Mouse (Mus musculus) urinary bladder, postnatal 36 days (tissue): ENCODE data around the gene Plxnd1.

Experiments
- DNase-seq, 2 experiments: peaks; one replicate each; pipeline ENCODE4 v3.0.0; 2022; ENCODE audit warnings: low spot score in 2 of 2, mixed read lengths in 1 of 2

Plxnd1 gene

DNA sequence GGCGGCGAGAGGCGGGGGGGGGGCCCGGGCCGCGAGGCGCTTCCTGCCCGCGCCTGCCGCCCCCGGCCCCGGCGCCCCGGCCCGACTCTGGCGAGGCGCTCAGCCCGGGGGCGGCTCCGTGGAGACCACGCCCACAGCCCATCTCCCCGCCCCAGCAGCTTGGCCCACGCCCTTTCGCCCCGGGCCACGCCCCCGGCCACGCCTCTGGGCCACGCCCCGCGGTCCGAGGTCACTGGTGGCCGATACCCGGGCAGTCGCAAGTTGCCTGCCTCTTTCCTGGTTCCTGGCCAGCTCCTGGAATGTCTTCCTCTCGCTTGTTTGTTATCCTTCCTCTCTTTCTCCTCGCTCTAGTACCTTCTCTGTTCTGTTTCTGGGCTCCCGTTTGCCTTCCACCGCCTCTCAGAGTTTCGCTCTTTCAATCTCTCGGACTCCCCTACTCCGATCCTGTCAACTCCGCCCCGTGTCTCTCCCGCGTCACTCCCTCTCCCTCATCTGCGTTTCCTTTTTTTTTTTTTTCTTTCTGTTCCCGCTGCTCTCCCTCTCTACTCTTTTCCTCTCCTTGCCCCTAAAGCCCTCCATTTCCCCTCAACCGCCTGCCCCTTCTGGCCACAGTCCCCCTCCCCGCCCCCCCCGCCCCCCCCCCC lies at the start of gene Plxnd1:
TSS of gene Plxnd1 (minus strand) at position 129 of the 644 bp plus-strand sequence.
- DNase-seq, result peak; percentile 91 to 92

DNA sequence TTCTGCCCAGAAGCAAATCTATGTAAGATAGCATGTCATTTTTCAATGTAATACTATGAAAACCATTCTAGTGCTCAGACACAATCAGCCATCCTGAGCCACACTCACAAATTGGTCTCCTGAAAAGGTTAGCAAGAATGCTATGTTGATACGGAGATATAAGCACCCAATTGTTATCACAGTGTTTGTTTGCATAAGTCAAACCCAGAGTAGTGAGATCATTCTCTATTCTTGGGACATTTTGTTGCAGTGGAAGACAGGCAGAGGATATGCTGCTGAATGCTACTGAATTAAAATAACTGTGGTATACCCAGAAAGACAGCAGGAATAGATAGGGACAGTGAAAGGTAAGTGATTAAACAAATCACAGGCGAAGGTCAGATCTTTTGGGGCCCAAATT lies 49.2 kb upstream of the Plxnd1 start:
- no peak for DNase-seq

DNA sequence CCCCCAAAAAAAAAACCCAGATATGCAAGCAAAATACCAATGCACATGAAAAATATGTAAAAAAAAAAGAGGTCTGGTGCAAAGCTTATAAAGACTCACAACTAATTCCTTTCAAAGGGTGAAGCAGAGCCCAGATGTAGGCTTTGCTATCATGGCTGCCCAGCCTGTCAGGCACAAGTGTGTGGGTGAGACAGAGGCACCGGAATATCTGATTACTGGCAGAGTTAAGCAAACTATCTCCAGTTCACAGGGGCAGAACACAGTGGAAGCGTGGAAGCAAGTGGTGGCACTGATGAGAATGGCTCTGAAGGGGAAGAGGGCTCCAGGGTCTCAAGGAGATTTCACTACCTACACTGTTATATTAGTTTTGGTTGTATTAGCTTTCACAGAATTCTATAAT lies 43.4 kb upstream of the Plxnd1 start:
- no peak for DNase-seq

DNA sequence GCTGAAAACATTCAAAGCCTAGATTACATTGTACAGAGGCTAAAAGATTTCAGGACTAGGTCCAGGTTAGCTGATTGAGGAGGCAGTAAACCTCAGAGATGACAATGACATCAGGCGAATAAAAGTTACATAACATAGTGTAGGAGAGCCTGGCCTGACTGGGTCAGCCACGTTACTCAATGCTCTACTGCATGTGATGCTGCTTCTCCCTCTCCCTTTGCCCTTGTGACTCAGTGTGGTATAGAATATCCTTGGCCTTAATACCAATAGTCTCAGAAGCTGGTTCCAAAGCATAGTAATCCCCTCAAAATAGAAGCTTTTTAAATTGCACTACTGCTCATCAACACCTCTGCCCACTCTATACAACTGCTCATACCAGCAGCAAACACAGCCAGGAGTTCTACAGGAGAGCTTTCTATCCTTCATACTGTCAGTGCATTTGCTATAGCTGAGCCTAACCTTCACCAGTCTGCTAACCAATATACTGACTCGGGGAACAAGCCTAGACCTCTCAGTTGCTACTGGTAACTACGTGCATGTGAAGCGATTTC lies 42.6 kb upstream of the Plxnd1 start:
- DNase-seq, result no peak

DNA sequence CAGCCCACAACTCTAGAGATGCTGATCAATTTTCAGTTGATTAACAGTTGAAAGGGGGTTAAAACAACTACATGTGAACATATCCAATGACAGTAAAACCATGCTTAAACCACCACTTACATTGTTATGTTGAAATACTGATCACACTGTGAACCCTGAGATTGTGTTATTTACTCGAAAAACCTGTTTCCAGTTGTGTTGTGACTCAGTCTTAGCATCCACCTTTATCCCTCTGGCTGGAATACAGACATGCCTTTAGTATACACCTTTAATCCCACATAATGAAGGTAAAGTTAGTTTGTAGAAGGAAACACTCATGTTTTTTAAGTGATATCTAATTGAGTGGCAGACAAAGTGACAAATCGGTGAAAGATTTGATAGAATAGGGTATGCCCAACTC lies 41.8 kb upstream of the Plxnd1 start:
- no peak for DNase-seq

DNA sequence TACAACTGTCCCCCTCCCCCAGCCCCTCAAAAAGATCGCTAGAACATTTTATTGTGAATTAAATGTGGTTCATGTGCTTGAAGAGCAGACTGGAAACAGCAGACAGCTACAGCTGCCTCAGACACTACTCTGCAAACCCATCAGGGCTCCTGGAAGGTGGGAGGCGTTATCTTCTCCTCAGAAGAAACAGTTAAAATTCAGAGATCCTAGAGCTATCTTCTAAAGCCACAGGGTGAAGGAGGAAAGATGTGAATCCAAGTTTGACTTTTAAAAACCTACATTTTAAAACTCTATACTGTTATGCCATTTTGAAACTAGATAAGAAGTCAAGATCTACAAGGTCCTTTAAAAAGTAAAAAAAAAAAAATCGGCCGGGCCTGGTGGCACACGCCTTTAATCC lies 36.2 kb upstream of the Plxnd1 start:
- DNase-seq, result no peak

DNA sequence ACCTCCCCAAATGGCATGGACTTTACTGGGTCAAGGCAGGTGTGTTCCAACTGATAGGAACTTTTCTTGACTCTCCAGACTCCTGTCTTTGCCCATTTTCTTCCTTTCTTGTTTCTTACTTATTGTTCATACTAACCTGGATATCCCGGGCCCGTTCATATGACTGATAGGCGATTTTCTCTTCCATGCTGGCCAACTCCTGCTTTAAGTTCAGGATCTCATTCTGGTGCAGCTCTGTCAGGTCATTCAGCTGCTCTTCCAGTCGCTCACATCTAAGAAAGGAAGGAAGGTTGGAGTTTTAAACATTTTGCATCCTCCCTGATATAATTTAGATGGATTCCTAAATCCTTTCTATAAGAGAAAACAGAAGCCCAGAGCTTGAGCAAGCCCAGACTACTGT lies 29.9 kb upstream of the Plxnd1 start:
- no peak for DNase-seq

DNA sequence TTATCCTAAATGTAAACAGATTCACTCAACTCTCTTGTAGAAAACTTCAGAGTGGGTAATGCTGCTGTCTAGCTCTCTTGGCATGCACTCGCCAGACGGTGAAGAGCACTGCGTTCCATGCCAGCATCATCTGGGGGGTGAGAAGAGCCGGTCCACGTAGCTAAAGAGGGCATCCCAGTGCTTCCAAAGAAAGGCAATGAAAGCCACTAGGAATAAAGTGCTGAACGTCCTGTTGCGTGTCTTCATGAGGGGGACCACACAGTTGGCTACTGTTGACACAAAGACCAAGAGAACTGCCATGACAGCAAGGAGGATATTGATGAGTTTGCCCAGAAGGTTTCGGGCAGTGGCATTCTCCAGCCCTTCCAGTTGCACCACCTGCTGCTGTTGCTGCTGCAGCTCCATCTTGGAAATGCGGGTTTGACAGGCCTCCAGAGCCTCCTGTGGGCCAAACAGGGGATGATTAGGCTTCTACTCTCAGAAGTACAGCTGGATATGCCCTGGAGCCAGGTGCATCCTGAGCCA lies 27.2 kb upstream of the Plxnd1 start:
- DNase-seq, result no peak

DNA sequence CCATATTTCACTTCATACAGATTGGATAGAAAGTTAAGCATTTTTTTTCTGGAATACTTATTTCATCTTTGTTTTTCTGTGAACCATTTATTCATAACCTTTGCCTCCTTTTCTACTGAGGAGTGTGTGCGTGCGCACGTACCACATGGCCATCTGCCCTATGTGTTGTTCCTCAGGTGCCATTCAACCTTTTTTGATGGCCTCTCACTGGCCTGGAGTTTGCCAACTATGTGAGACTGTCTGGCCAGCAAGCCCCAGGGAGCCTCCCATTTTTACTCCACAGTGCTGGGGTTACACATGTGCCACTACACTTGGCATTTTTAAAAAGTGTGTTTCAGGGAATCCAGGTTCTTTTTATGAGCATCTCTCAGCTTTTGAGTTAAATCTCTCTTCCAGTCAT lies 21.1 kb upstream of the Plxnd1 start:
- DNase-seq, result no peak

DNA sequence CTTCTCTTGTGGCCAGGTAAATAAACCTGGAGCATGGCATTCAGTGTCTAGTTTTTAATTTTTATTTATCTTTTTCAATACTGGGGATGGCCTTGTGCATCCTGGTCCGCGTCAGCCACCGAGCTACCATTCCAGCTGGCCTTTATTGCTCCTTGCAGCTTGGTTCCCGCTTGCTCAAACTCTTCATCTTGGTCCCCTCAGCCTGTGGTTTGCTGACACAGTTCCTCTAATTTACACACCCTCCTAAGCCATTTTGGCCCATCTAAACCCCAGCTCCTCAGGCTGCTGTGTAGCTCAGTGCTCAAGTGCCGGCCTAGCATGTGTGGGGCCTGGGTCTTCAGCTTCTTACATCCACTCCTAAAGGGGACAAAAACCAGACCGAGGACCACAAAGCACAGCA lies 19.3 kb upstream of the Plxnd1 start:
- no peak for DNase-seq

DNA sequence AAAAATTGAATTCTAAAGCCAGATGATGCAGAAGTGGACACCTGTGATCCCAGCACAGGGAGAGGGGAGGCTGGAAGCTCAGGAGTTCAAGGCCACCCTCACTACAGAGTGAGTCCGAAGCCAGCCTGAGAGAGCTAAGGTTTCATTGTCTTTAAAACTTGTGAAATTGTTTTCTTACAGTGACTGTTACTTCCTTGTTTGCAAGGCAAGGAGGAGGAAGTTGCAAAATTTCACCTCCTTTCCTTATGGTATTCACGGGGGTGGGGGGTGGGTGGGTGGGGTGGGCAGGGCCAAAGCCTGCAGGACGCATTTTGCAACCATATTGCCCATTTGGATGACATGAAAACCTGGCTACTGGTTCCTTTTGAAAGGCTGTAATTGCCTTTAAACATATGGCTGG lies 18.9 kb upstream of the Plxnd1 start:
- DNase-seq, result no peak

DNA sequence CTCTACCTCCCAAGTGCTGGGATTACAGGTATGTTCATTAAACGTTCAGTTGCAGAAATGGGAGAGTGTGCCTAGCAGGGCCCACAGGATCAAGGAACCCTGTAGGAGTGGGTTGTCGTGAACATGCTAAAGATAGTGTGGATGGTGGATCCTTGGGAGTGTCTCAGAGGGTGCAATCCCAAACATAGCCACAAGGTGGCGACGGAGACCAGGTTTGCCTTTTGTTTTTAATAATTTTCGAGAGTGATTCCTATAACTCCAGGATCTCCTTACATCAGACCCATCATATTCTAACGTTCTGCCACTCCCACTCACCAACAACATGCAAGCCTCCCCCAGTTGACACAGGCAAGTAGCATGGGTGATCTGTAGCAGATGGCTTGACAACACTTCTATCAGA lies 15.7 kb upstream of the Plxnd1 start:
- peak; percentile 72 to 80 for DNase-seq

DNA sequence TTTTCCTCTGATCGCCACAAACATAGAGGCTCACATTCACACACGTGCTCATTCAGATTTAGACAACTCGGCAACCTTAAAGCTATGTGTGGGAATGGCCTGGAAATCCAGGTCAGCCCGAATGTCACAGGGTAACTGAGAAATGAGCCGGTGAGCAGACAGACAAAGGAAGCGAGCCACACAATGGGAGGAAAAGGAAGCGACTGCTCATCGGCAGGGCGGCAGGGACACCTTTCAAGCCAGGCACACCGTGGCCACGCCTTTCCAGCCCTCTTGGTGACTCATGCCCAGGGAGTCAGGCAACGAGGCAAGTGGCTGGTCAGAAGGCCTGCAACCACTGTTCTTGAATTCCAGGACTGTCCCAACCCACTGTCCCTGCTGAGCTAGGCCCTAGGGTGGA lies 14.6 kb upstream of the Plxnd1 start:
- DNase-seq, result peak in 1 of 2 experiments; percentile 55

DNA sequence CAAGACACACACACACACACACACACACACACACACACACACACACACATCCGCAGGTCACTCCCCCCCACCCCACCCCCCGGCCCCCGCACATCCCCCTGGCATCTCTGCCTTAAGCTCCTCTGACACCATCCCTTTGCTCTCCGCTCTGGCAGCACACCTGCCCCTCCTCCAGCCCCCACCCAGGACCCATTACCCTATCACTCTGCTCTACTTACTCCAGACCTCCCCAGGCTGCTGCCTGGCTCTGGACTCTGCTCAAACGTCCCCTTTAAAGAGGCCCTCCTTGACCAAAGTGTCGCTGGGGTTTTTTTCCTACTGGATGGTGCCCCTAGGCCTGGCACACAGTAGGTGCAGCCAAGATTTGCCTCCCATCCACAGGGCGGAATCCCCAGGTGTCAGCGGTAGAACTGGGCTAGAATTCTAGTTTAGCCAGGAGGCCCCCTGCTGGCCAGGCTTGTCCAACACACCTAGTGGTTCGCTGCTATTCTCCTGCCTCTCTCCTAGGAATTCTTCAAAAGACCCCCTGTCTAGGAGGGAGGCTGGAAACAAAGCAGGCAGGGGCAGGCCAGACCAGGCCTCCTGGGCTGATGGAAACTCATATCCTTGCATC lies 12.9 kb upstream of the Plxnd1 start:
- DNase-seq, result peak; percentile 52 to 63

DNA sequence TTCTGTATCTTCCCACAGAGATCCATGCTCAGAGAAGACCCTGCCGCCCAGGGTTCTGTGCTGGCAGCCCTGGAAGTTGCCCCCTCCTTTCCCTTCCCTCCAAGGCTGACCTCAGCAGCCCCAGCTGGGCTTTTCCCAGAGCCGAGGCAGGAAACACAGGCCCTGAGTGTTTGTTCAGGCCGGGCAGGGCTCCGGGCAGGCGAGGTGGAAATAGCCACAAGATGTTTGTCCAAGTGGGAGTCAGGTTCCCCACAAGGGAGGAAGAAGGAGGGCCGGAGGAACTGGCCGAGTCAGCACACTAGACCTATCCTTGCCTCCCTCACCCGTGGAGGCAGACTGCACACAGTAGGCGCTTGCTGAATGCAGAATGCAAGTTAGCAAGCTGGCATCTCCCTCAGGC lies 11.9 kb upstream of the Plxnd1 start:
- peak in 1 of 2 experiments; percentile 72 for DNase-seq

DNA sequence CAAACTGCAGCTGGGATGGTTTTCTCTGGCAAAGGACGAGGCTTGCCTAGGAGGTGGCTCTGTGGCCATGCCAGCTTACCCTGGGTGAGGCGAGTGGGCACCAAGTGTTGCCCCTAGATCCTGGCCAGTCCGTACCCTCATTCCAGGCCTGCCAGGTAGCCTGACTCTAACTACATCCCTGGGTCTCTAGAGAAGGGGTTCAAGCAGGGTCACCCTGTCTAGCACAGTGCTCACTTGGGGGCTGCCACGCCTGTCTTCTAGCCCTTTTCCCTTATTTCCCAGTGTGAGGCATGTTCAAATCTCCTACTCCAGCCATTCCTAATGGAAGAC lies 11.1 kb upstream of the Plxnd1 start:
- DNase-seq, result no peak

DNA sequence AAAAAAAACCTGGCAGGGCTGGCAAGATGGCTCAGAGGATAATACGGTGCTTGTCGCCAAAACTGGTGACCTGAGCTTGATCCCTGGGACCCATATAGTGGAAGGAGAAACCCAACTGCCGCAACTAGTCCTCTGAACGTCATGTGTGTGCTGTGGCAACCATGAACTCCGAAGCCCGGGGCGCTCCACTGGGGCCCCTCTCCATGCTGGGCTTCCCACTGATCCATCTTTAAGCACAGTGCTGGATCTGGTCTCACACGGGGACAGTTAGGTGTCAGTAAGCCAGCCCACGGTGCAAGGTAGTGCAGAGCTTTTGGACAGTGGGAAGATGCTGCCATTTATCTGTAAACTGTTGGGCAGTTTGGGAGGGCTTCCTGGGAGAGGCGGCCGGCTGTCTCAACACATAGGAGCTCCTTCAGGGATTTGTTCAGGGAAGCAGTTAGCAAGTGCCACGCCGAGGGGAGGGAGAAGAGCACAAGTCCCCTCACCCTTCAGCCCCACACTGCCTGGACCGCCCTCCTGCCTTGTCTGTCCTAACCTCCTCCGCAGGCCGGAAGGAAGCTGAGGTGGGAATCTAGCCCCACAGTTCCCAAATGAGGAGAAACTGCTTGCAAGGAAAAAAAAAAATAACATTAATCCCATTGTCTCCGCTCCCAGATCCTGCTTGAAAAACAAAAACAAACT lies 10.6 kb upstream of the Plxnd1 start:
- DNase-seq, result no peak

DNA sequence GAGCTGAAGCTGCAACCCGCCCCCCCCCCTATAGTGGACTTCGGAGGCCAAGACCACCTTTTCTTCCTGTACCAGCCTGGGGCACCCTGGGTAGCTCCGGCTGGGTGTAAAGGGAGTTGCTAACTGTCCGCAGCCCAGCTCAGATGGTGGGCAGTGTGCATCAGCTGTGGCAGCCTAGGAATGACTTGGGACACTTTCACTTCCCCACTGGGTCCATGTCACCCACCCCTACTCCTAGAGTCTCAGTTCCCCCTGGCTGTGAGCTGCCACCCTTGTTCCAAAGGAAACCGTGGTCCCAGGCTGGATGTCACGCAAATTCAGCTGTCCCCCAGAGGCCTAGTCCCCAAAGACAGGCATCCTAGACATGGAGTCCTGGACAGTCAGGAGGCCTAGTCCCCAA lies 9.9 kb upstream of the Plxnd1 start:
- no peak for DNase-seq

DNA sequence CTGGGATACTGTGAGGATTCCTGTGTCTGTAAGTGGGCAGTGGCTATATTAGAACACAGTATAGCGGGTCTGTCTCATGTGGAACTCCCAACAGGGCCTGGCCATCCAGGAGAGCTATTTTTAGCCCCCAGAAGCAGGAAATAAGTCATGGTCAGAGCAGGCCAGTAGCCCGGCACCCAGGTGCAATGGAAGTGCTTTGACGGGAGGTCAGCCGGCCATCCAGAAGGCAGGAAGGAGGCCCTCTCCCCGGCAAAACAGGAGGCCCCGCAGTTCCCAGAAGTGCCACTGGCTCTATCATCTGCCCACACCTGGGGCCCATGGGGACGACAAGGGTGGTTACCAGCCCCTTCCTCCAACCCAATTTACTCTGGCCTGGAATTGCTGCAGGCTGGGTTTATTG lies 9.3 kb upstream of the Plxnd1 start:
- no peak for DNase-seq

DNA sequence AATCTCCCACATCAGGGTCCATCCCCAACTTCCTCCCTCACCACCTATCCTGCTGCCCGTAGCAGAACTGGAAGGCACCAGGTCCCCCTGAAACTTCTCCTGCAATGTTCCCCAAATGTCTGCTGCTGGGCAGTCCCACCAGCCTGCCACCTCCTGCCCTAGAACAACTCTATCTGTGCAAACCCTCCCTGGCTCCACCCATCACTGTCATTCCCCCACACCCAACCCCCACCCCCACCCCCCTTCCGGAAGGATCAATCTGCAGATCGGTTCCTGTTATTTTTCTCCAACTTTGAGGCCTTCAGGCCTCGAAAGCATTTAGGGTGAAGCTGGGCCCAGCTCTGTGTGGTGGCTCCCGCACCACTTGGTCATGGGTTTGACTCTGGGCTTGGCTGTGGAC lies 8.7 kb upstream of the Plxnd1 start:
- DNase-seq, result no peak

DNA sequence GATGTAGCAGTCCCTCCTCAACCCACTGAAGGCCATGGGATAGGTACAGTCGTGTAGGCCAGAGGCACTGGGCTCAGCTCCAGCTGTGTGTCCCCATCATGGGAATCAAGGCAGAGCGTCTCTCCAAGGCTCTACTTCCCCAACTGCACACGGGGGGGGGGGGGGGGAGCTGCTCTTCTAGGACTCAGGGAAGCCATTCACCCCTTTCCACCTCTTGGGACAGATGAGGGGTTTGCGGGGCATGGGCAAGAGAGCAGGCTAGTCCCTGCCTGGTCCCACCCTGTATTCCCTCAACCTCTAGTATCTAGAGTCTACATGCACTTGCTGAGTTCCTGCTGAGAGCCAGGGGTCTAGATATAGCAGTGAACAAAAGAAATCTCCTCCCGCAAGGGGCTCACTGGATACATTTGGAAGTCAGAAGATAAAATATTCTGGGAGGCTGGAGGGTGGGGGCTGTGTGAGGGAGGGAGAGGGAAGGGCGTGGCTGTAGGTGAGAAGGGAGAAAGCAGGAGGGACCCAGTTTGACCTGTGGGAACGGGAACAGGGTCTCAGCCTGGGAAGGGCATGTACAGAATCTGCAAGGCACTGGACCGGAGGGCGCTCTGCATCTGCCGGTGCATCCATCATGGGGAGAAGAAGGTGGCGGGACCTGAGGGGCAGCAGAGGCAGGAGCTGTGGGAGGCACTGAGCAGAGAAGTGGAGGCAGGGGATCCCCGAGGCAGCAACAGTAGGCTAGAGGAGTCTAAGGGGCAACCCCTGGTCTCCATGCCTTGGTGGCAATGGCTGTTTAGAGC lies 7.7 kb upstream of the Plxnd1 start:
- no peak for DNase-seq

DNA sequence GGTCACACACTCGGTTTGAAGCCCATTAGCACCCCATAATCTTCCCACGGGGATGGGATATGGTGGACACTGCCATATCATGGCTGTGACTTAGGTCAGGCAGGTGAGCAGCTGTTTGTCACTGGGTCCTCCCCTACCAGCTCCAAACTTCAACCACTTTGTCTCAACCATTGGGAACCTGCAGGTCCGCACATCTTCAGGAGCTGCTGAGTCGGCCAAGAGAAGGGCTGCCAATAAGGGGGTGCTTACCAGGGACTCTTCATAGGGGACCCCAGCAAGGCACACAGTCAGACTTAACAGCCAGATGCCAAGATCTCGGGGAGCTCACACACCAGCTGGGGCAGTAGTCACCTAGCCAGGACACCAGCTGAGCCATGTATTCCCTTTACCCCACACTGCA lies 6.0 kb upstream of the Plxnd1 start:
- no peak for DNase-seq
